Comparison of ENCODE assay signal across 11 mouse cellular contexts in the genomic region with DNA sequence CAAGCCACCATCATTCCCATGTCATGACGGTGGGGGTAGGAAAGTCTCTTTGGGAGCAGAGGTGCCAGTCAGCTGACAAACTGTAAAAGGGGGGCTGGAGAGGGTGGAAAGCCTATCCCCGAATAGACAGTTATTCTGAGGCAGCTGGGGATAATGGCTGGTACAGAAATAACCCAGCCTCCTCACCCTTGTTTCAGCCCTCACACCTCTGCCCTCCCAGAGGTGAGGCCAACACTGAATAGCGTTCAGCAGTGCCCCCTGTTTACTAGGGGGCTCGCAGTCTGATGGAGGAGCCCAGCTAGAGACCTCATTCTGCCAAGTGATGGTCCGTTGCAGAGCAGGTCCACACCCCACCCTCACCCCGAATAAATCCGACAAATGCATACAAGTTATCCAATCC. TPM values are rescaled to one million over a fixed set of nuclear protein-coding genes. Genes with fewer than 3 reads are reported as not detected.
A peak's percentile ranks its signal among the peaks of the same experiment; 100 is the strongest.
DNase-seq lines count a peak whose midpoint lies in the region; ATAC-seq and TF ChIP-seq lines count a peak whose summit lies in the region.
"Had no signal": no experiment of that assay in that cellular context is flagged by ENCODE, and none has a peak within 500 bp of the region (broad histone marks: within the 10 kb centered on the region; RNA-seq: fewer than 3 reads in every experiment).

No protein-coding gene starts in this region.

- H3K27ac ChIP-seq in forebrain, embryonic 13.5 days: no peak overlapping the region
- H3K27ac ChIP-seq in forebrain, embryonic 15.5 days (replicated peaks): no peak overlapping the region
- no peak overlapping the region for H3K27ac ChIP-seq in lung, embryonic 15.5 days
- H3K27ac ChIP-seq in hindbrain, postnatal 0 days: peak overlapping the region; percentile 97; the same call in 1 of the 2 replicates
- H3K27ac ChIP-seq in neural tube, embryonic 13.5 days (replicated peaks): no peak overlapping the region

- TF ChIP-seq CTCF in hindbrain, postnatal 0 days (IDR thresholded peaks at IDR 0.05; ENCODE audit: low read depth): no peak

- H3K4me3 ChIP-seq in forebrain, embryonic 13.5 days: no peak overlapping the region
- H3K4me3 ChIP-seq in forebrain, embryonic 15.5 days: no peak overlapping the region
- H3K4me3 ChIP-seq in lung, embryonic 15.5 days: 0 out of 2 replicates have a peak overlapping the region, but pooled peaks have one; percentile 97
- no peak overlapping the region for H3K4me3 ChIP-seq in hindbrain, postnatal 0 days (ENCODE audit: low read length)
- no peak overlapping the region for H3K4me3 ChIP-seq in neural tube, embryonic 13.5 days

- peak overlapping the region; percentile 53; the same call in 1 of the 2 replicates for H3K4me2 ChIP-seq in forebrain, embryonic 13.5 days
- H3K4me2 ChIP-seq in forebrain, embryonic 15.5 days (replicated peaks): no peak overlapping the region
- H3K4me2 ChIP-seq in lung, embryonic 15.5 days: peak overlapping the region; percentile 59
- no peak overlapping the region for H3K4me2 ChIP-seq in hindbrain, postnatal 0 days (ENCODE audit: low read depth, low read length)
- no peak overlapping the region for H3K4me2 ChIP-seq in neural tube, embryonic 13.5 days

- WGBS in forebrain, embryonic 13.5 days: 85% methylated on average over 7 of the region's 7 CpGs
- WGBS in forebrain, embryonic 15.5 days: 73% methylated on average over 7 of the region's 7 CpGs
- 67% methylated on average over 7 of the region's 7 CpGs for WGBS in lung, embryonic 15.5 days
- WGBS in hindbrain, postnatal 0 days: 79% methylated on average over 7 of the region's 7 CpGs
- 79% methylated on average over 7 of the region's 7 CpGs for WGBS in neural tube, embryonic 13.5 days

- H3K36me3 ChIP-seq in forebrain, embryonic 13.5 days (ENCODE audit: poor library complexity, severe bottlenecking): no peaks in the 10 kb centered on the region
- no peaks in the 10 kb centered on the region for H3K36me3 ChIP-seq in forebrain, embryonic 15.5 days
- H3K36me3 ChIP-seq in lung, embryonic 15.5 days: 0 out of 2 replicates have a peak, but pooled peaks cover 6% of the 10 kb centered on the region
- H3K36me3 ChIP-seq in hindbrain, postnatal 0 days (ENCODE audit: insufficient read depth, low read length): no peaks in the 10 kb centered on the region
- H3K36me3 ChIP-seq in neural tube, embryonic 13.5 days: no peaks in the 10 kb centered on the region

- peak overlapping the region; percentile 57; the same call in 1 of the 2 replicates for H3K9ac ChIP-seq in forebrain, embryonic 13.5 days
- H3K9ac ChIP-seq in forebrain, embryonic 15.5 days (replicated peaks): no peak overlapping the region
- H3K9ac ChIP-seq in lung, embryonic 15.5 days: no peak overlapping the region
- no peak overlapping the region for H3K9ac ChIP-seq in hindbrain, postnatal 0 days (replicated peaks; ENCODE audit: low read length)
- H3K9ac ChIP-seq in neural tube, embryonic 13.5 days: peak overlapping the region; percentile 90

- no peak for ATAC-seq in forebrain, embryonic 13.5 days
- ATAC-seq in forebrain, embryonic 15.5 days (replicated peaks): no peak
- ATAC-seq in lung, embryonic 15.5 days (ENCODE audit: borderline replicate concordance, extremely low read depth, low FRiP score, low TSS enrichment): no peak
- ATAC-seq in hindbrain, postnatal 0 days: no peak
- ATAC-seq in neural tube, embryonic 13.5 days (ENCODE audit: low read depth): no peak

- no peaks in the 10 kb centered on the region for H3K9me3 ChIP-seq in forebrain, embryonic 13.5 days (replicated peaks)
- H3K9me3 ChIP-seq in forebrain, embryonic 15.5 days: no peaks in the 10 kb centered on the region
- no peaks in the 10 kb centered on the region for H3K9me3 ChIP-seq in lung, embryonic 15.5 days
- H3K9me3 ChIP-seq in hindbrain, postnatal 0 days (ENCODE audit: low read length): no peaks in the 10 kb centered on the region
- no peaks in the 10 kb centered on the region for H3K9me3 ChIP-seq in neural tube, embryonic 13.5 days

- no peaks in the 10 kb centered on the region for H3K27me3 ChIP-seq in forebrain, embryonic 13.5 days
- H3K27me3 ChIP-seq in forebrain, embryonic 15.5 days: no peaks in the 10 kb centered on the region
- no peaks in the 10 kb centered on the region for H3K27me3 ChIP-seq in lung, embryonic 15.5 days
- H3K27me3 ChIP-seq in hindbrain, postnatal 0 days (ENCODE audit: insufficient read depth, low read length): no peaks in the 10 kb centered on the region
- H3K27me3 ChIP-seq in neural tube, embryonic 13.5 days: no peaks in the 10 kb centered on the region

- no peak for DNase-seq in lung, postnatal 36 days
- DNase-seq in hindbrain, postnatal 0 days (ENCODE audit: low spot score): no peak
- DNase-seq in right cerebral cortex, adult 2 months (ENCODE audit: low spot score in 2 of 2): no peak
- no peak for DNase-seq in kidney, adult 8-10 months
- DNase-seq: adrenal gland, postnatal 10 days; kidney, adult 11 months; right cerebral cortex, postnatal 25 days had no signal

- peaks cover 20% of the 10 kb centered on the region for H3K4me1 ChIP-seq in forebrain, embryonic 13.5 days
- peaks cover 20% of the 10 kb centered on the region for H3K4me1 ChIP-seq in forebrain, embryonic 15.5 days
- peaks cover 15% of the 10 kb centered on the region for H3K4me1 ChIP-seq in lung, embryonic 15.5 days
- peaks cover 9% of the 10 kb centered on the region; the same call in 1 of the 2 replicates for H3K4me1 ChIP-seq in hindbrain, postnatal 0 days (ENCODE audit: insufficient read depth, low read length)
- H3K4me1 ChIP-seq in neural tube, embryonic 13.5 days (replicated peaks): peaks cover 16% of the 10 kb centered on the region

RNA-seq across cellular contexts. Expression of gene Csnk2a1, which starts 1.1 kb away (rescaled TPM):
- 137 and 142 TPM in 2 replicates for polyA plus RNA-seq in forebrain, embryonic 13.5 days (2015; fragmentation: Nextera tagmentation; extraction: Ambion mirVana)
- polyA plus RNA-seq in forebrain, embryonic 15.5 days (2015; fragmentation: Nextera tagmentation; extraction: Ambion mirVana): 116 TPM in 2 replicates
- polyA plus RNA-seq in lung, embryonic 15.5 days (2015; fragmentation: Nextera tagmentation; extraction: Ambion mirVana): 76.7 and 83.7 TPM in 2 replicates
- total RNA-seq in hindbrain, postnatal 0 days (2014; rRNA removed): 119 and 128 TPM in 2 replicates
- polyA plus RNA-seq in hindbrain, postnatal 0 days (2015; fragmentation: Nextera tagmentation; extraction: Ambion mirVana): 107 and 109 TPM in 2 replicates
- 89.7 and 99.2 TPM in 2 replicates for polyA plus RNA-seq in neural tube, embryonic 13.5 days (2015; fragmentation: Nextera tagmentation; extraction: Ambion mirVana)

Comparison
In these comparisons a context has a peak if more than half of its experiments do, and no peak if none do; other contexts are left out.
1. H3K4me2 ChIP-seq: peak in forebrain, embryonic 13.5 days (single experiment) and lung, embryonic 15.5 days (single experiment); none in forebrain, embryonic 15.5 days (single experiment), hindbrain, postnatal 0 days (single experiment) and neural tube, embryonic 13.5 days (single experiment).
2. H3K9ac ChIP-seq: peak in forebrain, embryonic 13.5 days (single experiment) and neural tube, embryonic 13.5 days (single experiment); none in forebrain, embryonic 15.5 days (single experiment), lung, embryonic 15.5 days (single experiment) and hindbrain, postnatal 0 days (single experiment).